In genomic region chr7:67310151-67310550, GRCm38 (mm10) we compare ENCODE assay signal across 20 mouse cellular contexts.
DNase-seq lines count a peak whose midpoint lies in the region; ATAC-seq and TF ChIP-seq lines count a peak whose summit lies in the region.
"Had no signal": no experiment of that assay in that cellular context is flagged by ENCODE, and none has a peak within 500 bp of the region (broad histone marks: within the 10 kb centered on the region; RNA-seq: fewer than 3 reads in every experiment).

No protein-coding gene starts in this region.

- DNase-seq in liver, postnatal 0 days, result no peak
- DNase-seq in large intestine, adult 2 months (ENCODE audit: low read depth, low spot score), result peak; percentile 8
- DNase-seq in stomach, postnatal 0 days (ENCODE audit: low spot score), result no peak
- DNase-seq in neural tube, embryonic 10.5 days (ENCODE audit: extremely low spot score, low spot score), result no peak
- DNase-seq: adrenal gland, adult 2 months; adrenal gland, postnatal 10 days; adrenal gland, postnatal 25 days; cerebellum, adult 11 months; cerebellum, adult 18-20 months; cerebellum, adult 8-10 months; cerebellum, adult 9-11 months; cerebellum, postnatal 14 days; cerebellum, postnatal 36 days; embryo, embryonic 11 days had no signal

- peak overlapping the region; percentile 18; the same call in 1 of the 2 replicates for H3K27ac ChIP-seq in liver, postnatal 0 days (ENCODE audit: low read depth)
- no peak overlapping the region for H3K27ac ChIP-seq in liver, embryonic 12.5 days
- H3K27ac ChIP-seq in stomach, embryonic 15.5 days, result no peak overlapping the region
- H3K27ac ChIP-seq in stomach, postnatal 0 days (replicated peaks), result no peak overlapping the region
- H3K27ac ChIP-seq in neural tube, embryonic 15.5 days (replicated peaks), result no peak overlapping the region
- H3K27ac ChIP-seq: embryonic facial prominence, embryonic 12.5 days; forebrain, embryonic 13.5 days; forebrain, embryonic 15.5 days had no signal

- no peak overlapping the region for H3K4me2 ChIP-seq in liver, postnatal 0 days (ENCODE audit: low read depth, low read length)
- no peak overlapping the region for H3K4me2 ChIP-seq in liver, embryonic 12.5 days
- H3K4me2 ChIP-seq in stomach, embryonic 15.5 days, result no peak overlapping the region
- no peak overlapping the region for H3K4me2 ChIP-seq in stomach, postnatal 0 days (replicated peaks; ENCODE audit: low read depth)
- H3K4me2 ChIP-seq in neural tube, embryonic 15.5 days, result no peak overlapping the region
- H3K4me2 ChIP-seq: embryonic facial prominence, embryonic 12.5 days; forebrain, embryonic 13.5 days; forebrain, embryonic 15.5 days had no signal

- no peaks in the 10 kb centered on the region; the same call in 1 of the 2 replicates for H3K4me1 ChIP-seq in liver, postnatal 0 days (ENCODE audit: insufficient read depth)
- H3K4me1 ChIP-seq in liver, embryonic 12.5 days, result peaks cover 14% of the 10 kb centered on the region
- H3K4me1 ChIP-seq in stomach, embryonic 15.5 days, result no peaks in the 10 kb centered on the region
- H3K4me1 ChIP-seq in stomach, postnatal 0 days (replicated peaks; ENCODE audit: control insufficient read depth, insufficient read depth), result no peaks in the 10 kb centered on the region
- no peaks in the 10 kb centered on the region for H3K4me1 ChIP-seq in neural tube, embryonic 15.5 days
- H3K4me1 ChIP-seq: embryonic facial prominence, embryonic 12.5 days; forebrain, embryonic 13.5 days; forebrain, embryonic 15.5 days had no signal

- H3K4me3 ChIP-seq in liver, postnatal 0 days (ENCODE audit: low read depth, low read length), result no peak overlapping the region
- H3K4me3 ChIP-seq in liver, embryonic 12.5 days, result no peak overlapping the region
- no peak overlapping the region for H3K4me3 ChIP-seq in stomach, embryonic 15.5 days (replicated peaks)
- no peak overlapping the region for H3K4me3 ChIP-seq in stomach, postnatal 0 days (ENCODE audit: low read depth, low read length)
- H3K4me3 ChIP-seq in neural tube, embryonic 15.5 days (replicated peaks), result no peak overlapping the region
- H3K4me3 ChIP-seq: embryonic facial prominence, embryonic 12.5 days; forebrain, embryonic 13.5 days; forebrain, embryonic 15.5 days had no signal

- no peak for TF ChIP-seq EP300 in liver, postnatal 0 days (IDR thresholded peaks at IDR 0.05; ENCODE audit: low read depth)
- no peak for TF ChIP-seq EP300 in stomach, postnatal 0 days (optimal IDR thresholded peaks at IDR 0.05)

- H3K27me3 ChIP-seq in liver, postnatal 0 days (ENCODE audit: insufficient read depth, low read length), result no peaks in the 10 kb centered on the region
- H3K27me3 ChIP-seq in liver, embryonic 12.5 days (replicated peaks), result no peaks in the 10 kb centered on the region
- H3K27me3 ChIP-seq in stomach, embryonic 15.5 days (replicated peaks), result no peaks in the 10 kb centered on the region
- no peaks in the 10 kb centered on the region for H3K27me3 ChIP-seq in stomach, postnatal 0 days (ENCODE audit: control insufficient read depth, insufficient read depth, low read length)
- H3K27me3 ChIP-seq in neural tube, embryonic 15.5 days (replicated peaks), result no peaks in the 10 kb centered on the region
- H3K27me3 ChIP-seq: embryonic facial prominence, embryonic 12.5 days; forebrain, embryonic 13.5 days; forebrain, embryonic 15.5 days had no signal

- no peak for TF ChIP-seq CTCF in liver, postnatal 0 days (IDR thresholded peaks at IDR 0.05; ENCODE audit: low read depth)
- no peak for TF ChIP-seq CTCF in stomach, postnatal 0 days (IDR thresholded peaks at IDR 0.05; ENCODE audit: low read depth)

- peak; percentile 50 for ATAC-seq in liver, postnatal 0 days
- ATAC-seq in liver, embryonic 12.5 days, result no peak
- peak; percentile 71; the same call in 1 of the 2 replicates for ATAC-seq in stomach, embryonic 15.5 days (ENCODE audit: insufficient read depth, low FRiP score, low read depth)
- ATAC-seq in stomach, postnatal 0 days (ENCODE audit: low FRiP score, low TSS enrichment), result peak; percentile 84
- ATAC-seq in neural tube, embryonic 15.5 days (ENCODE audit: low FRiP score), result no peak
- ATAC-seq: forebrain, embryonic 13.5 days; forebrain, embryonic 15.5 days had no signal

- no peak overlapping the region for H3K9ac ChIP-seq in liver, postnatal 0 days (replicated peaks)
- no peak overlapping the region for H3K9ac ChIP-seq in liver, embryonic 12.5 days
- no peak overlapping the region for H3K9ac ChIP-seq in stomach, embryonic 15.5 days
- H3K9ac ChIP-seq in stomach, postnatal 0 days (ENCODE audit: low read length), result no peak overlapping the region
- H3K9ac ChIP-seq in neural tube, embryonic 15.5 days (replicated peaks), result no peak overlapping the region
- H3K9ac ChIP-seq: embryonic facial prominence, embryonic 12.5 days; forebrain, embryonic 13.5 days; forebrain, embryonic 15.5 days had no signal

- no peaks in the 10 kb centered on the region for H3K9me3 ChIP-seq in liver, postnatal 0 days (ENCODE audit: low read length)
- no peaks in the 10 kb centered on the region for H3K9me3 ChIP-seq in liver, embryonic 12.5 days (replicated peaks)
- H3K9me3 ChIP-seq in stomach, embryonic 15.5 days, result no peaks in the 10 kb centered on the region
- H3K9me3 ChIP-seq in stomach, postnatal 0 days (ENCODE audit: control insufficient read depth, low read length), result no peaks in the 10 kb centered on the region
- H3K9me3 ChIP-seq in neural tube, embryonic 15.5 days (replicated peaks), result no peaks in the 10 kb centered on the region
- H3K9me3 ChIP-seq: embryonic facial prominence, embryonic 12.5 days; forebrain, embryonic 13.5 days; forebrain, embryonic 15.5 days had no signal

- 51% methylated on average over 2 of the region's 2 CpGs for WGBS in liver, postnatal 0 days (ENCODE audit: insufficient replicate concordance)
- 74% methylated on average over 2 of the region's 2 CpGs for WGBS in liver, embryonic 12.5 days (ENCODE audit: insufficient replicate concordance)
- WGBS in large intestine, adult 2 months, result 33% methylated on average over 2 of the region's 2 CpGs
- WGBS in stomach, embryonic 15.5 days, result 55% methylated on average over 2 of the region's 2 CpGs
- WGBS in stomach, postnatal 0 days, result 64% methylated on average over 2 of the region's 2 CpGs
- WGBS in neural tube, embryonic 15.5 days, result 94% methylated on average over 2 of the region's 2 CpGs

- no peaks in the 10 kb centered on the region; the same call in 1 of the 2 replicates for H3K36me3 ChIP-seq in liver, postnatal 0 days (replicated peaks; ENCODE audit: insufficient read depth, low read length)
- H3K36me3 ChIP-seq in liver, embryonic 12.5 days, result no peaks in the 10 kb centered on the region
- H3K36me3 ChIP-seq in stomach, embryonic 15.5 days, result 0 out of 2 replicates have a peak, but pooled peaks cover 4% of the 10 kb centered on the region
- H3K36me3 ChIP-seq in stomach, postnatal 0 days (ENCODE audit: control insufficient read depth, insufficient read depth, low read length), result no peaks in the 10 kb centered on the region
- H3K36me3 ChIP-seq in neural tube, embryonic 15.5 days, result no peaks in the 10 kb centered on the region
- H3K36me3 ChIP-seq: forebrain, embryonic 15.5 days had no signal

Comparison
In these comparisons a context has a peak if more than half of its experiments do, and no peak if none do; other contexts are left out.
1. ATAC-seq: peak in liver, postnatal 0 days (single experiment), stomach, embryonic 15.5 days (single experiment) and stomach, postnatal 0 days (single experiment); none in liver, embryonic 12.5 days (single experiment) and neural tube, embryonic 15.5 days (single experiment).